Mouse (Mus musculus) E14TG2a.4 (cell line): Measurements from ENCODE around the gene Rbms1.

Experiments
- H3K27me3 ChIP-seq: 2 replicates; pipeline ENCODE4 v1.6.1; 2014; ENCODE audit warnings: low read length, control low read depth; ENCODE audit not compliant: insufficient read depth
- H3K36me3 ChIP-seq: 2 replicates; pipeline ENCODE4 v1.6.1; 2014; ENCODE audit warnings: low read length, control low read depth; ENCODE audit not compliant: insufficient read depth
- H3K4me1 ChIP-seq: replicated peaks from 2 replicates; pipeline ENCODE4 v1.6.1; 2014; ENCODE audit warnings: low read depth, low read length, control low read depth
- H3K4me3 ChIP-seq: replicated peaks from 2 replicates; pipeline ENCODE4 v1.5.1; 2014; ENCODE audit warnings: mild to moderate bottlenecking, low read length
- H3K9me3 ChIP-seq: 2 replicates; pipeline ENCODE4 v1.6.1; 2014; ENCODE audit warnings: low read length, control low read depth
- CTCF ChIP-seq: conservative IDR thresholded peaks from 2 replicates; pipeline ENCODE4 v1.5.1; 2014; ENCODE audit warnings: low read length
- NANOG ChIP-seq: IDR thresholded peaks from 2 replicates; pipeline ENCODE4 v1.6.1; 2014; ENCODE audit warnings: borderline replicate concordance, low read length, mixed read lengths
- POU5F1 ChIP-seq: IDR thresholded peaks from 2 replicates; pipeline ENCODE4 v1.6.1; 2014; ENCODE audit warnings: low read length, borderline replicate concordance

Gene Rbms1

DNA sequence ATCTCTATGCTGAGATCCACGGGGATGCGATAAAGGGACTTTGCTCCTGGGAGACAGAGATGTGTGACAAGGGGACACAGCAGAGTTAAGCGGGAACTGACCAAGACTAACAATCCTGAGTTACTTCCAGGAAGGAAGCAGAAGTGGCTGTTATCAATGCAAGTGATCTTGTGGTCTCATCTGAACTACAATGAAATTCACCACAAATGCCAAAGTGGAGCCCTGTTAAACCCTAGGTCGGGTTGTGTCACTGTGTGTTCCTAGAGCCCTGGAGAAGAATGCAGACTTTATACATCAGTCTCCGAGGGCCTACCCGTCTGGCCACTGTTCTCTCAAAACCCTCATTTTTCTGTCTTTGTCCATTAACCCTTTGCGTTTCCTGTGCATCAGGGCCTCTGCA lies 248.5 kb downstream of the Rbms1 start:
- Histone ChIP-seq H3K4me1 (0 out of 2 replicates have a peak, but pooled peaks cover 7% of the 10 kb centered on the region), H3K27me3 (peaks cover 4% of the 10 kb centered on the region; the same call in 1 of the 2 replicates), H3K36me3 (no peaks in the 10 kb centered on the region), H3K4me3 (no peak overlapping the region), H3K9me3 (peaks cover 6% of the 10 kb centered on the region; the same call in 1 of the 2 replicates)
- TF ChIP-seq POU5F1: no peak
- no peak for TF ChIP-seq NANOG
- TF ChIP-seq CTCF: no peak

DNA sequence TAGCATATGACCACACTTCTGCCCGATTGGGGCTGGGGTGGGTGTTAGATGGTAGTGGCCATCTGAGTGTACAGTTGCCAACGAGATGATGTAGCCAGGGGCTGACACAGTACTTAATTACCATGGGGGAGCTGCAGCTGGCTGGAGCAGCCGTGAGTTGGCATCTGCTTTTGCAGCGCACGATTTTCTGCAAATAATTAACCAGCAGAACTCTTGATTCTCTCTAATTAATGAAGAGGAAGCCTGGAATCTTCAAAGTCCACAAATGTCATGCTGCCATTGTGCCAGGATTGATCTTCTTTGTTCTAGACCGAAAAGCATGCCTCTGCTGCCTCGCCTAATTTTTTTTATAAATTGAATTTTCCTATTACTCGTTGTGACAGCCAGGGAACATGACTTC lies 249.1 kb downstream of the Rbms1 start:
- Histone ChIP-seq H3K9me3 (peaks cover 6% of the 10 kb centered on the region; the same call in 1 of the 2 replicates), H3K4me3 (no peak overlapping the region), H3K27me3 (peaks cover 4% of the 10 kb centered on the region; the same call in 1 of the 2 replicates), H3K4me1 (0 out of 2 replicates have a peak, but pooled peaks cover 7% of the 10 kb centered on the region), H3K36me3 (no peaks in the 10 kb centered on the region)
- TF ChIP-seq CTCF (no peak), NANOG (no peak), POU5F1 (no peak)

DNA sequence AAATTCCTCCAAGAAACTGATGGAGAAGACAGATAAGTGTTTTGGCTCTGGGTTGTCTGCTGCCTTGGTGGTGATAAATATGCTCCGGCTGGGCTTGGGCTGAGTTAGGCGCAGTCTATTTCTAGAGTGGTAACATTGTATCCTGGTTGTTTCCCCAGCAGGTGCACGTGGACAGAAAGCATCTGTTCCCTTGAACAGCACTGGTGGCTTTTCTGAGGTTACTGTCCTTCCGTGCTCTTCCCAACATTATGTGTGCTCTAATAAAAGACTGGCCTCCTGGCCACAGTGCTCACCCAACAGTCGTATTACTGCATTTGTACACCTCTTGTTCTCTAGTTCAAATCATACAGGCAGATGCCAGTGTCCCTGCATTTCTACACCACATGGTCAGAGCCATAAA lies 250.1 kb downstream of the Rbms1 start:
- Histone ChIP-seq H3K9me3 (peaks cover 6% of the 10 kb centered on the region; the same call in 1 of the 2 replicates), H3K4me3 (no peak overlapping the region), H3K36me3 (no peaks in the 10 kb centered on the region), H3K4me1 (0 out of 2 replicates have a peak, but pooled peaks cover 7% of the 10 kb centered on the region), H3K27me3 (peaks cover 4% of the 10 kb centered on the region; the same call in 1 of the 2 replicates)
- TF ChIP-seq POU5F1 (no peak), NANOG (no peak), CTCF (no peak)

DNA sequence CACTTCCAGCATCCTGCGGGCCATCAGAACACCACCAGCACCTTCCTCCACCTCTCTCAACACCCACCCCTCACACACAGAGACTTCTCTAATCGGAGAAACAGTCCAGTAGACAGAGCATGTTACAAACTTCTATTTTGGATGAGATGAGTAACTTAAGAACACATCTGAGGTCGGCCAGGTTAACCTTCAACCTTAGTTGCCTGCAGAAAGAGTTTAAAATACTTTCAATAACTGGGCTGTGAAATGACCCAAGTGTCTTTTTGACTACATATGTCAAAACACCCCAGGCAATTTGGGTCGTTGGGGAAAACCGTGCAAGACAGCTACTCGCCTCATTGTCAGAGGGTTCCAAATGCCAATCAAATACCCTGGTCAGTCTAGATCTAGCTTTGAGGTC lies 250.5 kb downstream of the Rbms1 start:
- Histone ChIP-seq H3K4me1 (0 out of 2 replicates have a peak, but pooled peaks cover 5% of the 10 kb centered on the region), H3K27me3 (peaks cover 4% of the 10 kb centered on the region; the same call in 1 of the 2 replicates), H3K4me3 (no peak overlapping the region), H3K36me3 (no peaks in the 10 kb centered on the region), H3K9me3 (peaks cover 6% of the 10 kb centered on the region; the same call in 1 of the 2 replicates)
- TF ChIP-seq CTCF: no peak
- TF ChIP-seq NANOG: no peak
- no peak for TF ChIP-seq POU5F1

DNA sequence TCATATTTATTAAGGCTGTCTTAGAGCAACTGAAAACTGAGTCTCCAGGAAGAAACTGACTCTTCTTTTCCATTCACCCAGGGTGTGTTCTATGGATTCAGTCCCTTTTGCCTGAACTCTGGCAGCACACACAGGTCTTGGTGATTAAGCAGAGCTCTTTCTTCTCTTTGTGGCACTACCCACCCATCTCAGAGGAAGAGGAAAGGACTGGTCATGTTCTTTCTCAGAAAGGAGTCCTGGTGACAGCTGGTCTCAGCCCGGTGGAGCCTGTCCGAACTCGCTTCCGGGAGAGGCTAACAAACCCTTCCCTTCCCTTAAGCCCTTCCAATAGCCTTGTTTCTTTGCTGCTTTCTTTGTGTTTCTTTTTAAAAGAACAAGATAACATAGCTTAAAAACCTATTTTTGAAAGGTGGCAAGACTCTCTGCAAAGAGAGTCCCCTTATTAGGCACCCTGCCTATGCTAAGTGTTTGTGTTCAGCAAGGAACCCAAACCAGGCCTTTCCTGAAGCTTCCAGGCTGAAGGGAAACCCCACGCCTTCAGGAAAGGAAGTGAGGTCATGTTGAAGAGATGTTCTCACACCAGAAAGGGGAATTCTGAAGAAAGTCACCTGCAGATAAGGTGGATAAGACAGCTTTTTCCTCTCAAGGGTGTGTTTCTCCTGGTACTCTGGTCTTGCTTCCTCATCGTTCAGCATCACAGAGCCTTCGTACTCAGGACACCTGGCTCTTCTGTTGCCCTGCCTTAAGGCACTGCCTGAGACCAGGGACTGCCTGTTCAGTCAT lies 251.7 kb downstream of the Rbms1 start:
- Histone ChIP-seq H3K4me3 (no peak overlapping the region), H3K36me3 (no peaks in the 10 kb centered on the region), H3K4me1 (no peaks in the 10 kb centered on the region), H3K27me3 (no peaks in the 10 kb centered on the region; the same call in 1 of the 2 replicates), H3K9me3 (peaks cover 6% of the 10 kb centered on the region; the same call in 1 of the 2 replicates)
- no peak for TF ChIP-seq NANOG
- TF ChIP-seq CTCF: no peak
- no peak for TF ChIP-seq POU5F1

DNA sequence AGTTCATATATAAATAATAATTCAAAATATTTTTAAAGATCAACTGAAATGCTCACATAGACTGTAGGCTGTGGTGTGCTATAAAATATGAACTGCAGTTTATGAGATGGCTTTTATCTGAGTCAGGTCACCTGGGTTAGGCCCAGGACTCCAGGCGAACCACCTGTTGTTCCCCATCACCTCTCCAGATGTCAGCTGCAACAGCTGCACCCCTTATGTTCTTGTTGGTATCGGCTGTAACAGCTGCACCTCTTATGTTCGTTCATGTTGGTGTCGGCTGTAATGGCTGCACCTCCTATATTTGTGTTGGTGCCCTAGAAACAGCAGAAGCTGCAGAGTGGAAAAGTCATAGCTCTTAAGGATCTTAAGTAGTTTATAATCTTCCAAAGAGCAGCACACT lies 252.7 kb downstream of the Rbms1 start:
- no peak for TF ChIP-seq CTCF
- TF ChIP-seq POU5F1: no peak
- no peak for TF ChIP-seq NANOG
- Histone ChIP-seq H3K9me3 (peaks cover 6% of the 10 kb centered on the region; the same call in 1 of the 2 replicates), H3K4me1 (no peaks in the 10 kb centered on the region), H3K4me3 (no peak overlapping the region), H3K27me3 (no peaks in the 10 kb centered on the region), H3K36me3 (no peaks in the 10 kb centered on the region)

DNA sequence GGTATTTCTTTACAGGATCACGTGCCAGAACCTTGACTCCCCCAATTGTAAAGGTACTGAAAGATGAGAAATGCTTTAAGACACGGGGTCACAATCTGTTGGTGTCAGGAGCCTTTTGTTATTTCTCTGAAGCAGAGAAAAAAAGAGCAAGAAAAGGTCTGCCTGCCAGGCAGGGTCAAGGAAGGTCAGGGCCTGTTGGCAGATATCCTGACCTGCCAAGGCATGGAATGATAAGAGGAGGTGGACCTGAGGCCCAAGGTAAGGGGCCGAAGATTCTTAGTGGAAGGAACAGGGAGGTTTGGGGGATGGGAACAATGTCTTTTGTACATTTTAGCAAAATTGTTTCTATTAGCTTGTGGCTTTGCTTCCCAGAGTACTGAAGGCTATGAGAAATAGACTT lies 254.3 kb downstream of the Rbms1 start:
- no peaks in the 10 kb centered on the region for H3K27me3 ChIP-seq
- H3K9me3 ChIP-seq: no peaks in the 10 kb centered on the region
- no peak overlapping the region for H3K4me3 ChIP-seq
- H3K36me3 ChIP-seq: no peaks in the 10 kb centered on the region
- TF ChIP-seq NANOG (no peak), CTCF (no peak), POU5F1 (no peak)
- no peaks in the 10 kb centered on the region for H3K4me1 ChIP-seq

DNA sequence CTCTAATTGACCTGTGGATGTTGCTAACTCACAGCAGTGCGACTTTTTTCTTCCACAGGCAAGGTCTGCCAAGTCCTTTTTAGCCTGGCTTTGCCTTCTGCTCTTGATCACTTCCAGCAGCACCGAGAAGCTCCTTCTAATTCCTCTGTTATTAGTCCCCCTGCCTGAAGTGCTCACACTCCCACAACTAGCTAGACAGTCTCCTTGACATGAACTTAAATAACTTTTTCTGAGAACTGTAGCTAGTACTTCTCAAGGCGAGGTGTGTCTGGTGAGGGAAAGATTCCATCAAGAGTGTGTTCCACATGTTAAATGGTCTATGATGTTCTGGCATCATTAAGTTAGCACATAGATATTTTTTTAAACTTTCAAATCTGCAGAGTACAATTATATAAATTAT lies 256.1 kb downstream of the Rbms1 start:
- H3K27me3 ChIP-seq: no peaks in the 10 kb centered on the region
- no peaks in the 10 kb centered on the region for H3K36me3 ChIP-seq
- H3K9me3 ChIP-seq: no peaks in the 10 kb centered on the region
- no peaks in the 10 kb centered on the region for H3K4me1 ChIP-seq
- TF ChIP-seq NANOG: no peak
- TF ChIP-seq CTCF: no peak
- no peak for TF ChIP-seq POU5F1
- H3K4me3 ChIP-seq: no peak overlapping the region
